ENCODE assay signal across 14 mouse cellular contexts in genomic region chr9:60674780-60675179, GRCm38 (mm10). TPM values are rescaled to one million over a fixed set of nuclear protein-coding genes. Genes with fewer than 3 reads are reported as not detected.
DNase-seq lines count a peak whose midpoint lies in the region; ATAC-seq and TF ChIP-seq lines count a peak whose summit lies in the region.
"Had no signal": no experiment of that assay in that cellular context is flagged by ENCODE, and none has a peak within 500 bp of the region (broad histone marks: within the 10 kb centered on the region; RNA-seq: fewer than 3 reads in every experiment).

No protein-coding gene starts in this region.

- H3K36me3 ChIP-seq in hindbrain, embryonic 10.5 days = peaks cover 80% of the 10 kb centered on the region

- TF ChIP-seq CTCF in cerebellum, adult 2 months (IDR thresholded peaks at IDR 0.05; ENCODE audit: borderline replicate concordance, insufficient read depth, low read depth, low read length) = peak; percentile 36; the same call in 1 of the 2 replicates
- TF ChIP-seq CTCF in bone marrow macrophage, adult 2 months (IDR thresholded peaks at IDR 0.05; ENCODE audit: low read depth, low read length) = peak; percentile 21; the same call in 1 of the 2 replicates

- peaks cover 3% of the 10 kb centered on the region; the same call in 1 of the 2 replicates for H3K4me1 ChIP-seq in cerebellum, adult 2 months (ENCODE audit: control insufficient read depth, insufficient read depth, low read length)
- H3K4me1 ChIP-seq in bone marrow macrophage, adult 2 months (ENCODE audit: control insufficient read depth, insufficient read depth, low read length) = no peaks in the 10 kb centered on the region
- H3K4me1 ChIP-seq in hindbrain, embryonic 10.5 days (replicated peaks) = no peaks in the 10 kb centered on the region
- H3K4me1 ChIP-seq: midbrain, embryonic 15.5 days; neural tube, embryonic 12.5 days had no signal

- no peak overlapping the region for H3K27ac ChIP-seq in cerebellum, adult 2 months (ENCODE audit: insufficient read depth, low read length)
- H3K27ac ChIP-seq in bone marrow macrophage, adult 2 months (ENCODE audit: insufficient read depth, low read depth, low read length) = no peak overlapping the region
- no peak overlapping the region for H3K27ac ChIP-seq in hindbrain, embryonic 10.5 days
- H3K27ac ChIP-seq: midbrain, embryonic 15.5 days; neural tube, embryonic 12.5 days had no signal

- H3K4me3 ChIP-seq in cerebellum, adult 2 months (replicated peaks; ENCODE audit: insufficient read depth, low read depth, low read length) = no peak overlapping the region
- no peak overlapping the region for H3K4me3 ChIP-seq in bone marrow macrophage, adult 2 months (ENCODE audit: insufficient read depth, low read length)
- no peak overlapping the region for H3K4me3 ChIP-seq in hindbrain, embryonic 10.5 days
- H3K4me3 ChIP-seq: erythroblast, embryonic 14.5 days; midbrain, embryonic 15.5 days; neural tube, embryonic 12.5 days had no signal

- no peak for TF ChIP-seq POLR2A in cerebellum, adult 2 months (IDR thresholded peaks at IDR 0.05; ENCODE audit: borderline replicate concordance, insufficient read depth, low read length)
- no peak for TF ChIP-seq POLR2A in bone marrow macrophage, adult 2 months (IDR thresholded peaks at IDR 0.05; ENCODE audit: borderline replicate concordance, low read depth, low read length)

- no peak for ATAC-seq in erythroid progenitor cell, adult 5-6 weeks (replicated peaks; ENCODE audit: low FRiP score, poor library complexity, severe bottlenecking)
- ATAC-seq: midbrain, embryonic 15.5 days had no signal

- H3K27me3 ChIP-seq in cerebellum, adult 2 months (ENCODE audit: control insufficient read depth, insufficient read depth, low read length) = no peaks in the 10 kb centered on the region
- no peaks in the 10 kb centered on the region for H3K27me3 ChIP-seq in hindbrain, embryonic 10.5 days (ENCODE audit: insufficient read depth, poor library complexity, severe bottlenecking)
- H3K27me3 ChIP-seq: midbrain, embryonic 15.5 days; neural tube, embryonic 12.5 days had no signal

- no peaks in the 10 kb centered on the region for H3K9me3 ChIP-seq in hindbrain, embryonic 10.5 days
- H3K9me3 ChIP-seq: midbrain, embryonic 15.5 days; neural tube, embryonic 12.5 days had no signal

- peak in 1 of 2 experiments; percentile 25 for DNase-seq in cerebellum, adult 2 months
- no peak for DNase-seq in cerebellum, adult 18-20 months
- peak; percentile 22 for DNase-seq in kidney, postnatal 10 days
- no peak for DNase-seq in kidney, adult 18-20 months
- DNase-seq in 3T3-L1 (ENCODE audit: low read depth, low spot score) = peak; percentile 49
- DNase-seq in hindbrain, embryonic 10.5 days (ENCODE audit: low spot score) = no peak
- DNase-seq: B cell, adult 2 months; heart, postnatal 36 days; kidney, adult 8-10 months had no signal

RNA-seq across cellular contexts. Expression of gene Lrrc49, which starts 13.2 kb away (rescaled TPM):
- 146 and 163 TPM in 2 replicates for polyA plus RNA-seq in cerebellum, adult 2 months (2012; rRNA removed)
- 5.8 and 7.5 TPM in 2 replicates for polyA plus RNA-seq in bone marrow macrophage, adult 2 months (2012; ENCODE audit: insufficient read depth, insufficient read length, missing spikeins)
- 9.6 TPM in 1 of 2 replicates, not detected in the other for total RNA-seq in erythroid progenitor cell, adult 5-6 weeks (2015; ENCODE audit: low replicate concordance)
- not detected in 2 replicates for total RNA-seq in erythroid progenitor cell, adult 5-6 weeks (2017; ENCODE audit: low replicate concordance)
- 24.8 and 38.6 TPM in 2 replicates for polyA plus RNA-seq in hindbrain, embryonic 10.5 days (2016; fragmentation: Nextera tagmentation; extraction: Ambion mirVana)

RNA-seq across cellular contexts. Expression of gene Larp6, which starts 38.0 kb away (rescaled TPM):
- 44.9 and 46.0 TPM in 2 replicates for polyA plus RNA-seq in cerebellum, adult 2 months (2012; rRNA removed)
- polyA plus RNA-seq in bone marrow macrophage, adult 2 months (2012; ENCODE audit: insufficient read depth, insufficient read length, missing spikeins) = not detected in 2 replicates
- 1.3 TPM in 1 of 2 replicates, not detected in the other for total RNA-seq in erythroid progenitor cell, adult 5-6 weeks (2015; ENCODE audit: low replicate concordance)
- not detected in 2 replicates for total RNA-seq in erythroid progenitor cell, adult 5-6 weeks (2017; ENCODE audit: low replicate concordance)
- 0.87 and 1.5 TPM in 2 replicates for polyA plus RNA-seq in hindbrain, embryonic 10.5 days (2016; fragmentation: Nextera tagmentation; extraction: Ambion mirVana)
- polyA plus RNA-seq: erythroblast, embryonic 14.5 days had no signal

Comparison
In these comparisons a context has a peak if more than half of its experiments do, and no peak if none do; other contexts are left out.
1. DNase-seq: peak in kidney, postnatal 10 days (single experiment) and 3T3-L1 (single experiment); none in cerebellum, adult 18-20 months (0 of 2), kidney, adult 18-20 months (single experiment) and hindbrain, embryonic 10.5 days (single experiment).
2. RNA of gene Larp6, which starts 38.0 kb away (polyA plus RNA-seq): 44.9 to 46.0 TPM in cerebellum, adult 2 months; 0.87 to 1.5 TPM in hindbrain, embryonic 10.5 days and not detected in bone marrow macrophage, adult 2 months; every median in the first group is over 10 times any median in the second.